Mouse (Mus musculus): ENCODE measurements at regions not wholly inside any gene's neighbourhood (a gene's known extent, or its start where the extent isn't known, plus 50 kb on each side); places are given as distances from the start of the nearest gene placed in this dataset.

GRCm38 (mm10) chr3:105227551-105227950 is 160.9 kb downstream of the 4930564D02Rik start:
- no peak for DNase-seq

- no peak for DNase-seq
Measured at GRCm38 (mm10) chr3:105228401-105228800, 161.8 kb downstream of the 4930564D02Rik start.

GRCm38 (mm10) chr3:105241048-105241447 is 174.4 kb downstream of the 4930564D02Rik start:
- DNase-seq: no peak

GRCm38 (mm10) chr3:105257096-105257495 is 190.5 kb downstream of the 4930564D02Rik start:
- DNase-seq: no peak

GRCm38 (mm10) chr3:105275241-105275640 is 176.9 kb upstream of the Kcnd3 start:
- DNase-seq: no peak

- no peak for DNase-seq
Measured at GRCm38 (mm10) chr3:105280971-105281370, 171.2 kb upstream of the Kcnd3 start.

DNA sequence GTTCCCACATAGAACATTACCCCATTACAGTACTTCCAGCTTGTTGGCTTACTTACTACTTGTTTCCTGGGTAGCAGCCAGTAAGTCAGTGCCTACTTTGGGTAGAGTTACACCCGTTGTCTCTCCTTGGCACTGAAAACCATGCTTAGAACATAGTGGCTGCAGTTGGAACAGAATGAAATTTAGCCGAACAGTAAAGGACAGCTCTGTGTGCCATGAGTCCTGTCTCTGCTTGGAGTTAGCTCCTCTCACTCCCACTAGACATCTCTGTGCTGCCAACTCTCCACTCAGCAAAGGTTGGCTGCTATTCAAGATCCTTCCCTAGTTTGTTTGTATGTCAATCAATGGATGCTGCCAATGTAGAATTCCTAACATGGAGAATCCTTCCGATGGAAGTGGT is 170.4 kb upstream of the Kcnd3 start:
- DNase-seq: no peak

- DNase-seq: no peak
Measured at GRCm38 (mm10) chr3:105298273-105298672, 153.9 kb upstream of the Kcnd3 start.

GRCm38 (mm10) chr3:105300693-105301548 is 151.2 kb upstream of the Kcnd3 start:
- DNase-seq: no peak

- no peak for DNase-seq
Measured at GRCm38 (mm10) chr3:105307676-105308075, 144.5 kb upstream of the Kcnd3 start.

DNA sequence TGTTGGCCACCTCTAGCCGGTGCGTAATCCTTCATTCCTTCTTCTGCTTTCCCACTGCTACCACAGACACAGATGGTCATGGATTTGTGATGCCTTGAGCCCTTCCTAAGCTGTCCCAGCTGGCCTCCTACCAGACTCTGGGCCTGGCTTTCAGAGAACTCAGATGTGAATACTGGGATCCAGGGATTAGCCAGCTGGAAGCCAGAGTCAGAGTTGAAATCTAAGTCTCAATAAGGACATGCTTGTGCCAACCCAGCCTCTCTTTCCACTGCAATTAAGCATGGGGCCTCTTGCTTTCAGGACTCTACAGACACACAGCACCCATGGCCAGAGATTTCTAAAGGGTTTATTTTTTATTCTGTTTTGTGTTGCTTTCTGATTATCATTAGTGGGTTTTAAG is 143.1 kb upstream of the Kcnd3 start:
- DNase-seq: no peak

DNA sequence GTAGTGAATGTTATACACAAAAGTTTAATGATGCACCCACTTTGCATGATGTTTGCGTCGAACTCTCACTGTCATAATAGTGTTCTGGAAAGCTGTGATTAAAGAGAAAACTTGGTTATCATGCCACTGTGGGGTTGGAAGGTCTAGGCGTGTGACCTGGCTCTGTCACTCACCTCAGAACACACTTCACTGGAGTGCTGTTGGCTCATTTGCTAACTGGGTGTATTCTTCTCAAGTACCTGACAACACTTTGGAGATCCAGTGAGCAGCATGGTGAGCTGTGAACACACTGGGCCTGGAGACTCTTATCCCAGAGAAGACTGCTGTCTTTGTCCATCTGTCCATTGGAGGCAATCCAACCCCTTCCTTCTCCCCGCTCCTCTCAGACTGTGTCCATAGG is 98.9 kb upstream of the Kcnd3 start:
- no peak for DNase-seq

DNA sequence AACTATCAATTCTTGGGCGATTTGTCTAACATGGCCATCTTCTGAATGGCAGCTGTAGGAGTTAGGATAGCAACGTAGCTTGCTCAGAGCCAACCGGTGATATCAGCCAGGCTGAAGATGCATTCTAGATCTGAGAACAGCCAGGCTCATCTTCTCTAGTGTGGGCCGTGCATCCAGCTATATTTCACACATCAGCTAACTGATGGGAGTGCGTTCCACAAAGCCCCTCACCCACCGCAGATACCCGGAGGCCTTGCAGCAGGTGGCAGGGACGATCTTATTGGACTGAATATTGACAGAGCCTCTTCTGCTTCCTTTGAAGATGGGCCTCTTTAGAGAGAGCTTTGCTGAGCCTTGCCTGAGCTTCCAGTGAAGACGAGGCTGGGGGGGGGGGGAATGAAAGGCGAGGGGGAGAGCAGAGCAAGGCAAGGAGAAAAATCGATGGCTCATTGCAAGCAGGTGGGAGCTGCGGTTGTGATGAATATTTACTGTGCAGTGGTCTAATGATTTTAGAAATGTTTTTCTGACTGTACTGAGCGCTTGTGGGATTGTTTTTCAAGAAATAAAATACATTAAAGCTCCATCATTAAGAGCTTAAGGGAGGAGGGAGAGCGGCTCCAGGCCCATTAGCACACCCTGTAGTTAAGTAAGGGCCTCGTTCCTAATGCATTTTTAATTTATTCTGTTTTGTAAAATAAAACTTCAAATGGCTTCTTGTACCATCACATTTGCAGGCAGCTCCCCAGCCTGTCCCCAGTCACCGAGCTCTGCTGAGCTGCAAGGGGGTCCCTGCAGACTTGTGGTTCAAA is 97.8 kb upstream of the Kcnd3 start:
- DNase-seq: no peak

DNA sequence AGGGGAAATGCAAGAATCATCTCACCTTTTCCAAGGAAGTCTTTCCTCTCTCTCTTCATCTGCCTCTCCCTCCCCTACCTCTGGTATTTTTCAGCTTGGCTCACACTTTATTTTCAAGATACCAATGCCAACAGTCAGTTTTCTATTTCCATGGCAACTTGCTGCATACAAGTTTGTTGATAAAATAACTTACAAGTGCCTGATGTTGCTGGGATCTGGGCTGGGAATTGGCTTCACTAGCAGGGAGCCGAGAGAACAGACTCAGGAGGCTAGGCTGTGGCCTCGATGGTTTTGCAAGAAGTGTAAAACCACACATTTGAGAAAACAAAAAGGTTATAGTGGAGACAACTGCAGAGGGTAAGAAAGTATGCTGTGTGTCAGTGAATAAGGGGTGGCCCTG is 94.6 kb upstream of the Kcnd3 start:
- no peak for DNase-seq

- no peak for DNase-seq
Measured at GRCm38 (mm10) chr3:105359636-105360035, 92.5 kb upstream of the Kcnd3 start.

DNA sequence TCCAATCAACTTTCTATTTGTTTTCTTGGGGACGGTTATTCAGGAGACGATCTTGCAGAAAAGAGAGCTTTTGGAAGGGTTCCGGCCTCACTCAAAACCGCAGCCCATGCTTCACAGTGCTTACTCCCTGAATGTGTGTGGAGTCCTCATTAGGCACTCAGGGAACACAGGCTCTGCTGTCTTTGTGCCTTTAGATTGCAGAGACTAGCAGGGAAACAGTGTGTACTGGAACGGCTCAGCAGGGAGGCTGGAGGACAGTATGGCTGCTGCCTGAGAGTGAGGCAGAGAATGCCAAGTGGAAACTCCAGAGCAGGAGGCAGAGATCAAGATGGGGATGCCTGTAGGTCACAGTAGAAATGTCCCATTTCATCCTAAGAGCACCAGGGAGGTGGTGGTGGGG is 87.4 kb upstream of the Kcnd3 start:
- DNase-seq: peak; percentile 47 to 58

DNA sequence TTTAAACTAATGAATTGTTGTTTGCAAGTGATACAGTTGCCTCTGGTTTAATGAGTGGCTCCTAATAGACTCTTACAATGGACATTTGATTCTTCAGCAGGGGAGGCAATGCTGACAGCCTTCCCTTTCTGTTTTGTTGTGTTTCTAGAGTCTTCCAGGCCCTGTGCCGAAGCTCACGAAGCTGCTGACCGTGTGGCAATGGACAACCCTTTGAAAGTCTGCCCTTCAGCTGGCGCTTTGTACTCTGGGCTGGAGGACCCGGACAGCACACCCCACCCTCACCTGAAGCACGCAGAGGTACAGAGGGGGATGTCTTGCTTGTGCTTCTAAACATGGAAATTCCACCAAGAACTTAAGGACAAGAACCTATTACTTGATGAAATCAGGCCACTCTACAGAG is 85.3 kb upstream of the Kcnd3 start:
- DNase-seq: no peak

GRCm38 (mm10) chr3:105367972-105368371 is 84.2 kb upstream of the Kcnd3 start:
- no peak for DNase-seq

DNA sequence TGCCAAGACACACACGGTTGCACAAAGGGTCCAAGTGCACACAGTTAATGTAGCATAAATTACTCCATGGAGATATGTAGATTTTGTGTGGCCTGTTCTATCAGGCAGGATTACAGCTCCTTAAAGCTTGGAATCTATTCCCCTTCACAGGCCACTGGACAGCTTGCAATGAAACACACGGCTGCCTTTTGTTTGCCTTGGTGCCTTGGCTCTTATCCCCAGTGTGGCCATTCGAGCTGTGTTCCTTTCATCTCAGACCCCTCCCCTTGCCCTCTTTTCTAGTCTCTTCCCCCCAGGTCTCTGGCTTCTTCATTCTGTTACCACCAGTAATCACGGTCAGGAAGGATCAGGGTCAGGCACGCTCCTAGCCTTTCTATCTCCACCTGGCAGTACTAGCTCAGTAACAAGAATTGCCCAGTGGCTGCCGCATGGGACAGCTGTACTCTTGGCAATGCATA is 79.7 kb upstream of the Kcnd3 start:
- peak in 1 of 2 experiments; percentile 18 for DNase-seq

DNA sequence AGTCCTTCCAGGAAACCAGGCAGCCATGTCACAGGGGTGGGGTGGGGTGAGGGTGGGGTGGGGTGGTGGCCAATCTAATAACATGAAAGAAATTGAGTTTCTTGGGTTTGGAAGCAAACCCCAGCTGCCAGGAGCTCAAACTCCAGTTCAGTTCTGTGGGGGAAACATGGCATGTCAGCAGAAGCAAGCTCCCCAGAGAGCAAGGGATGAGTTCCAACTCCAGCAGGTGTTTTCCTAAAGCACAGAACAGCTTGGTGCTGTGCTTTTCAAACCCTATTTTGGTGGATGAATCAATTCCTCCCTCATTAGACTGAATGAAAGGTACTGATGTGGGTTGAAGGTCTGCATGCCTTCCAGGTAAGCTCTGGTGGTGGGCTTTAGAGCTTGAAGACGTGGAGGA is 77.8 kb upstream of the Kcnd3 start:
- DNase-seq: no peak

GRCm38 (mm10) chr3:105374836-105375235 is 77.3 kb upstream of the Kcnd3 start:
- DNase-seq: no peak

- no peak for DNase-seq
Measured at GRCm38 (mm10) chr3:105375383-105375782, 76.7 kb upstream of the Kcnd3 start.

DNA sequence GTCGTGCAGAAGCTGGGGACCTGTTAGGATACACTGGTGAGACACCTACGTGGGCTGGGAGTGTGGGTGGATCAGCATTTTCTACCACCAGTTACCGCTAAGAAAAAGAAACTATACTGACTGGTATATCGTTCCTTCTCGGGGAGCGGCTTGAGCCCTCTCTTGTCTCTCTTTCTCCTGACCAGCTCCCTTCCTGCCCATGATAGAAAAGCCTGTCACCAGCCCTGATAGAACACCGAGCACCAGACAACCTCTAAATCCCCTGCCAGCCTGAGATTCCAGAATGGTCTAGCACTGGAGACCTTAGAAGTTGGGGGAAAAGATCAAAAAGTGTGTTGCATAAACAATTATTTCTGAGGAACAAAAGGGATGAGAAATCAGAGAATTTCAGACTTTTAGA is 76.3 kb upstream of the Kcnd3 start:
- no peak for DNase-seq

GRCm38 (mm10) chr3:105376346-105376745 is 75.8 kb upstream of the Kcnd3 start:
- no peak for DNase-seq

All from cerebellum, postnatal 25 days (tissue).